Comparison of ENCODE assay signal across 8 mouse cellular contexts in the genomic region with DNA sequence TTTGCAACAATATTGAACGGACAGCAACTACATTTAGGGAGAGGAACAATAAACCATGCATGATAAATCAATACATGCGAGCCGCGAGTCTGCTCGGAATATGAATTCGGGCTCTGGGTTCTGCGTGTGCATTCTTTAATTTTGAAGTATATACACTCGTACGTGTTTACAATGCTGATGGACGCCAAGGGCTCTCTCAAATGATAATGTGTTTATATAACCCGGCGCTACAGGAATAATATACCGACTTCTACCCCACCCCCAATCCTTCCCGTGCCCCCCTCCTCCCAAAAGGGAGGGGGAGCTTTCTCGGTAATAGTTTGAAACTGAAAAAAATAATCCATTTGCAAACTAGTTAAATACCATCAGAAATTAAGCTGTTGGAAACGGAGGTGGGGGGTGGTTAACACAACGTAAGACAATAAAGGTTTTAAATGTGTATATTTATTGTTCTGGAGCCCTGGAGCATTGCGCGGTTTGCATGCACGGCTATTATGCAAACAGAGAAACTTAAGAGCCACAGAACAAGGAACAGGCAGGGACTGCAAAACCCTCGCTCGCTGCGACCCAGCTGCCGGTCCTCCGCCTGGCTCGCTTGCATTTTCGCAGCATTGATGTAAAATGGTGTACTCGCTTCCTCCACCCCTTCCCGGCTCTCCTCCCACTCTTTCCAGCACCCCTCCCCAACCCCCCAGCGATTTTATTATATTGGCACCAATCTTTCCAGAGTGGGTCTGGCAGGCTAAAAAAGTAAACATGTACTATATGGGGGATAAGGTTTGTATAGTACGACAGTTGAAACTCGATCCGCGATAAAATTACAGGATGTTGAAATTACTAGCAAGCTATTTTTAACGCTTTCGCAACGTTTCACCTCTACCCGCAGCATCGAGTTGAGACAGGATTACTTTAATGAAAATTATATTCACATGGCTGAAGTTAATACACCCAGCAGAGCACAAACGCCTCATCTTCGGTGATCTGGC. TPM values are rescaled to one million over a fixed set of nuclear protein-coding genes. Genes with fewer than 3 reads are reported as not detected.
A peak's percentile ranks its signal among the peaks of the same experiment; 100 is the strongest.
DNase-seq lines count a peak whose midpoint lies in the region; ATAC-seq and TF ChIP-seq lines count a peak whose summit lies in the region.

No protein-coding gene starts in this region.

- intact Hi-C loops in heart, postnatal 36 days (cut with DNase I): loop anchor here (2.0 to 10.0 kb wide), 5 partner anchors 87 to 735 kb away; a partner anchor contains a TSS

- TF ChIP-seq CTCF in ES-Bruce4 (IDR thresholded peaks at IDR 0.05; ENCODE audit: low read depth, low read length): no peak
- TF ChIP-seq CTCF in forebrain, postnatal 0 days (IDR thresholded peaks at IDR 0.05; ENCODE audit: low read depth): no peak
- no peak for TF ChIP-seq CTCF in olfactory bulb, adult 2 months (IDR thresholded peaks at IDR 0.05; ENCODE audit: insufficient read depth, low read depth, low read length)

- peak; percentile 76 for DNase-seq in cerebellum, adult 11 months
- DNase-seq in forebrain, postnatal 0 days: peak; percentile 81
- DNase-seq in heart, postnatal 36 days: peak; percentile 71 to 81
- DNase-seq in layer of hippocampus, adult 8-10 months (ENCODE audit: low spot score in 2 of 2): peak; percentile 66
- DNase-seq in thymus, postnatal 14 days: peak; percentile 68

- H3K4me3 ChIP-seq in ES-Bruce4 (ENCODE audit: low read depth, low read length): peak overlapping the region; percentile 60
- H3K4me3 ChIP-seq in forebrain, postnatal 0 days (ENCODE audit: low read depth, low read length): peak overlapping the region; percentile 56
- H3K4me3 ChIP-seq in lung, embryonic 15.5 days: peak overlapping the region; percentile 75
- peak overlapping the region; percentile 44 for H3K4me3 ChIP-seq in olfactory bulb, adult 2 months (ENCODE audit: insufficient read depth, low read depth, low read length)

- 0 out of 2 replicates have a peak, but pooled peaks have one; percentile 10 for TF ChIP-seq EP300 in ES-Bruce4 (IDR thresholded peaks at IDR 0.05; ENCODE audit: insufficient read depth, low read depth, low read length)

- no peak overlapping the region for H3K27ac ChIP-seq in ES-Bruce4 (ENCODE audit: insufficient read depth, low read length)
- H3K27ac ChIP-seq in forebrain, postnatal 0 days (ENCODE audit: low read depth, low read length): peak overlapping the region; percentile 87
- peak overlapping the region; percentile 91 for H3K27ac ChIP-seq in lung, embryonic 15.5 days
- H3K27ac ChIP-seq in olfactory bulb, adult 2 months (ENCODE audit: insufficient read depth, low read depth, low read length): peak overlapping the region; percentile 83

- no peaks in the 10 kb centered on the region for H3K36me3 ChIP-seq in ES-Bruce4 (ENCODE audit: control insufficient read depth, insufficient read depth, low read length, poor library complexity, severe bottlenecking)
- no peaks in the 10 kb centered on the region for H3K36me3 ChIP-seq in forebrain, postnatal 0 days (ENCODE audit: insufficient read depth)
- no peaks in the 10 kb centered on the region for H3K36me3 ChIP-seq in lung, embryonic 15.5 days

- no peaks in the 10 kb centered on the region for H3K27me3 ChIP-seq in ES-Bruce4 (ENCODE audit: control insufficient read depth, insufficient read depth, low read length, poor library complexity, severe bottlenecking)
- no peaks in the 10 kb centered on the region for H3K27me3 ChIP-seq in forebrain, postnatal 0 days (ENCODE audit: insufficient read depth, low read length)
- no peaks in the 10 kb centered on the region for H3K27me3 ChIP-seq in lung, embryonic 15.5 days

- peak; percentile 34; the same call in 1 of the 2 replicates for ATAC-seq in forebrain, postnatal 0 days
- no peak for ATAC-seq in lung, embryonic 15.5 days (ENCODE audit: borderline replicate concordance, extremely low read depth, low FRiP score, low TSS enrichment)

- peak overlapping the region; percentile 37; the same call in 1 of the 2 replicates for H3K9ac ChIP-seq in ES-Bruce4 (ENCODE audit: low read depth, poor library complexity, severe bottlenecking)
- peak overlapping the region; percentile 71 for H3K9ac ChIP-seq in forebrain, postnatal 0 days
- H3K9ac ChIP-seq in lung, embryonic 15.5 days: peak overlapping the region; percentile 49

- WGBS in forebrain, postnatal 0 days: 2% methylated on average over 41 of the region's 41 CpGs
- under 1% methylated on average over 41 of the region's 41 CpGs for WGBS in lung, embryonic 15.5 days
- WGBS in olfactory bulb, adult 2 months: under 1% methylated on average over 41 of the region's 41 CpGs

- no peaks in the 10 kb centered on the region for H3K9me3 ChIP-seq in ES-Bruce4 (replicated peaks; ENCODE audit: control insufficient read depth, insufficient read depth, low read length, poor library complexity, severe bottlenecking)
- H3K9me3 ChIP-seq in forebrain, postnatal 0 days (ENCODE audit: low read length): no peaks in the 10 kb centered on the region
- no peaks in the 10 kb centered on the region for H3K9me3 ChIP-seq in lung, embryonic 15.5 days

- TF ChIP-seq POLR2A in ES-Bruce4 (IDR thresholded peaks at IDR 0.05; ENCODE audit: insufficient read depth, low read length): no peak
- 0 out of 2 replicates have a peak, but pooled peaks have one; percentile 22 for TF ChIP-seq POLR2A in olfactory bulb, adult 2 months (IDR thresholded peaks at IDR 0.05; ENCODE audit: insufficient read depth, low read depth, low read length)

- peak overlapping the region; percentile 88 for H3K4me2 ChIP-seq in forebrain, postnatal 0 days (ENCODE audit: low read depth)
- peak overlapping the region; percentile 83 for H3K4me2 ChIP-seq in lung, embryonic 15.5 days

- H3K4me1 ChIP-seq in ES-Bruce4 (ENCODE audit: control insufficient read depth, insufficient read depth, low read length): no peaks in the 10 kb centered on the region
- peaks cover 9% of the 10 kb centered on the region for H3K4me1 ChIP-seq in forebrain, postnatal 0 days (ENCODE audit: insufficient read depth)
- H3K4me1 ChIP-seq in lung, embryonic 15.5 days: peaks cover 37% of the 10 kb centered on the region
- peaks cover 16% of the 10 kb centered on the region for H3K4me1 ChIP-seq in olfactory bulb, adult 2 months (ENCODE audit: control insufficient read depth, insufficient read depth, low read length)

RNA-seq across cellular contexts. Expression of a gene that starts 1.3 kb away (rescaled TPM):
- polyA plus RNA-seq in ES-Bruce4 (2011; ENCODE audit: insufficient read depth, insufficient read length, low read depth, missing spikeins): 47.9 and 48.3 TPM in 2 replicates
- 13.7 and 14.3 TPM in 2 replicates for total RNA-seq in forebrain, postnatal 0 days (2014; rRNA removed)
- polyA plus RNA-seq in forebrain, postnatal 0 days (2015; fragmentation: Nextera tagmentation; extraction: Ambion mirVana): 8.6 and 14.5 TPM in 2 replicates
- total RNA-seq in heart, postnatal 36 days (2021): 10 to 100 TPM; 23.2 to 33.8 TPM
- total RNA-seq in layer of hippocampus, adult 8-10 months (2022): 10 to 100 TPM; 25.3 to 27.5 (median 26.4) TPM
- 36.7 and 39.1 TPM in 2 replicates for polyA plus RNA-seq in lung, embryonic 15.5 days (2015; fragmentation: Nextera tagmentation; extraction: Ambion mirVana)
- not detected in 2 replicates for polyA plus RNA-seq in olfactory bulb, adult 2 months (2012; ENCODE audit: insufficient read depth, insufficient read length, low replicate concordance, missing spikeins)
